In the genomic region with DNA sequence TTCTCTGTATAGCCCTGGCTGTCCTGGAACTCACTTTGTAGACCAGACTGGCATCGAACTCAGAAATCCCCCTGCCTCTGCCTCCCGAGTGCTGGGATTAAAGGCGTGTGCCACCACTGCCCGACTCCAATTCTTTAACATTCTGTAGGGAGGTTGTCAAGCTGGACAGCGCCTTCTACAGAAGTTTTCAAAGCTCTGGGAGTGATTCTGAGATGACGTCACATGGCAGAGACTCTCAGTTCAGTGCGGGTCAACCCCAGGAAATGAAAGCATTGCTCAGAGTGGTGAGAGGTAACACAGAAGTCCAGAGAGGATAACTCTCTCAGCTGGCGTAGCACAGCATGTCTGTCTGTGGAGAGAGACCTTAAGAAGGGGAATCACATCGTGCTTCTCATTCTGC, we compare ENCODE assay signal across 10 mouse cellular contexts. TPM values are rescaled to one million over a fixed set of nuclear protein-coding genes. Genes with fewer than 3 reads are reported as not detected.
"Had no signal": no experiment of that assay in that cellular context is flagged by ENCODE, and none has a peak within 500 bp of the region (broad histone marks: within the 10 kb centered on the region; RNA-seq: fewer than 3 reads in every experiment).

No protein-coding gene starts in this region.

- H3K4me2 ChIP-seq: limb, embryonic 13.5 days; liver, embryonic 13.5 days; midbrain, embryonic 12.5 days; midbrain, embryonic 15.5 days; neural tube, embryonic 13.5 days had no signal

- H3K4me3 ChIP-seq: limb, embryonic 10.5 days; limb, embryonic 13.5 days; liver, embryonic 13.5 days; midbrain, embryonic 12.5 days; midbrain, embryonic 15.5 days; myocyte; neural tube, embryonic 13.5 days had no signal

- H3K9ac ChIP-seq: limb, embryonic 13.5 days; liver, embryonic 13.5 days; midbrain, embryonic 12.5 days; midbrain, embryonic 15.5 days; neural tube, embryonic 13.5 days had no signal

- H3K36me3 ChIP-seq: limb, embryonic 10.5 days; limb, embryonic 13.5 days; liver, embryonic 13.5 days; midbrain, embryonic 12.5 days; midbrain, embryonic 15.5 days; neural tube, embryonic 13.5 days had no signal

- H3K27ac ChIP-seq: limb, embryonic 10.5 days; limb, embryonic 13.5 days; liver, embryonic 13.5 days; macrophage; midbrain, embryonic 12.5 days; midbrain, embryonic 15.5 days; neural tube, embryonic 13.5 days had no signal

- H3K9me3 ChIP-seq: limb, embryonic 10.5 days; limb, embryonic 13.5 days; liver, embryonic 13.5 days; midbrain, embryonic 12.5 days; midbrain, embryonic 15.5 days; neural tube, embryonic 13.5 days had no signal

RNA-seq across cellular contexts. Expression of gene Srcin1, which starts 47.2 kb away (rescaled TPM):
- total RNA-seq: megakaryocyte, adult 5-6 weeks had no signal
- polyA plus RNA-seq: liver, embryonic 13.5 days; liver, embryonic 16.5 days; myocyte had no signal
